Comparison of ENCODE assay signal across 19 mouse cellular contexts in genomic region chr13:80954059-80954645, GRCm38 (mm10).
A peak's percentile ranks its signal among the peaks of the same experiment; 100 is the strongest.
DNase-seq lines count a peak whose midpoint lies in the region; ATAC-seq and TF ChIP-seq lines count a peak whose summit lies in the region.
"Had no signal": no experiment of that assay in that cellular context is flagged by ENCODE, and none has a peak within 500 bp of the region (broad histone marks: within the 10 kb centered on the region; RNA-seq: fewer than 3 reads in every experiment).

No protein-coding gene starts in this region.

- H3K4me2 ChIP-seq in forebrain, embryonic 11.5 days (ENCODE audit: low read depth, low read length, severe bottlenecking) = no peak overlapping the region
- no peak overlapping the region for H3K4me2 ChIP-seq in forebrain, postnatal 0 days (ENCODE audit: low read depth)
- H3K4me2 ChIP-seq in neural tube, embryonic 14.5 days (ENCODE audit: low read depth, low read length) = no peak overlapping the region
- no peak overlapping the region for H3K4me2 ChIP-seq in neural tube, embryonic 15.5 days
- no peak overlapping the region for H3K4me2 ChIP-seq in forebrain, embryonic 13.5 days
- H3K4me2 ChIP-seq: embryonic facial prominence, embryonic 12.5 days; hindbrain, embryonic 13.5 days; intestine, embryonic 15.5 days had no signal

- H3K27me3 ChIP-seq in forebrain, embryonic 11.5 days (ENCODE audit: control insufficient read depth, insufficient read depth, low read length) = no peaks in the 10 kb centered on the region
- H3K27me3 ChIP-seq in forebrain, postnatal 0 days (ENCODE audit: insufficient read depth, low read length) = no peaks in the 10 kb centered on the region
- H3K27me3 ChIP-seq in neural tube, embryonic 14.5 days (ENCODE audit: control insufficient read depth, insufficient read depth, low read length) = no peaks in the 10 kb centered on the region
- no peaks in the 10 kb centered on the region for H3K27me3 ChIP-seq in neural tube, embryonic 15.5 days (replicated peaks)
- H3K27me3 ChIP-seq in forebrain, embryonic 13.5 days = no peaks in the 10 kb centered on the region
- H3K27me3 ChIP-seq in embryonic facial prominence, embryonic 10.5 days (replicated peaks; ENCODE audit: low read depth, poor library complexity, severe bottlenecking) = no peaks in the 10 kb centered on the region
- H3K27me3 ChIP-seq: embryonic facial prominence, embryonic 12.5 days; hindbrain, embryonic 13.5 days; intestine, embryonic 15.5 days had no signal

- 44% methylated on average over 6 of the region's 6 CpGs for WGBS in forebrain, embryonic 11.5 days
- 27% methylated on average over 6 of the region's 6 CpGs for WGBS in forebrain, postnatal 0 days
- 38% methylated on average over 6 of the region's 6 CpGs for WGBS in neural tube, embryonic 14.5 days
- 50% methylated on average over 6 of the region's 6 CpGs for WGBS in neural tube, embryonic 15.5 days
- 25% methylated on average over 6 of the region's 6 CpGs for WGBS in forebrain, embryonic 13.5 days
- WGBS in embryonic facial prominence, embryonic 10.5 days = 73% methylated on average over 6 of the region's 6 CpGs

- no peak for TF ChIP-seq CTCF in forebrain, postnatal 0 days (IDR thresholded peaks at IDR 0.05; ENCODE audit: low read depth)

- peak; percentile 39; the same call in 1 of the 2 replicates for ATAC-seq in forebrain, embryonic 11.5 days (replicated peaks; ENCODE audit: low FRiP score)
- no peak for ATAC-seq in forebrain, postnatal 0 days
- peak; percentile 31; the same call in 1 of the 2 replicates for ATAC-seq in neural tube, embryonic 14.5 days (ENCODE audit: low read depth)
- no peak for ATAC-seq in neural tube, embryonic 15.5 days (ENCODE audit: low FRiP score)
- ATAC-seq in forebrain, embryonic 13.5 days = peak; percentile 50; the same call in 1 of the 2 replicates
- ATAC-seq: intestine, embryonic 15.5 days had no signal

- H3K4me3 ChIP-seq in forebrain, embryonic 11.5 days (ENCODE audit: low read depth, low read length) = no peak overlapping the region
- H3K4me3 ChIP-seq in forebrain, postnatal 0 days (ENCODE audit: low read depth, low read length) = no peak overlapping the region
- no peak overlapping the region for H3K4me3 ChIP-seq in neural tube, embryonic 14.5 days (ENCODE audit: low read depth, low read length)
- H3K4me3 ChIP-seq in neural tube, embryonic 15.5 days (replicated peaks) = no peak overlapping the region
- no peak overlapping the region for H3K4me3 ChIP-seq in forebrain, embryonic 13.5 days
- no peak overlapping the region for H3K4me3 ChIP-seq in embryonic facial prominence, embryonic 10.5 days
- H3K4me3 ChIP-seq: embryonic facial prominence, embryonic 12.5 days; heart, embryonic 10.5 days; hindbrain, embryonic 13.5 days; intestine, embryonic 15.5 days had no signal

- no peaks in the 10 kb centered on the region for H3K4me1 ChIP-seq in forebrain, embryonic 11.5 days (replicated peaks; ENCODE audit: control insufficient read depth, insufficient read depth, low read length)
- H3K4me1 ChIP-seq in forebrain, postnatal 0 days (ENCODE audit: insufficient read depth) = no peaks in the 10 kb centered on the region
- H3K4me1 ChIP-seq in neural tube, embryonic 14.5 days (ENCODE audit: control insufficient read depth, insufficient read depth, low read length) = no peaks in the 10 kb centered on the region
- no peaks in the 10 kb centered on the region for H3K4me1 ChIP-seq in neural tube, embryonic 15.5 days
- H3K4me1 ChIP-seq in forebrain, embryonic 13.5 days = peaks cover 19% of the 10 kb centered on the region
- peaks cover 6% of the 10 kb centered on the region for H3K4me1 ChIP-seq in embryonic facial prominence, embryonic 10.5 days
- H3K4me1 ChIP-seq: embryonic facial prominence, embryonic 12.5 days; heart, embryonic 10.5 days; hindbrain, embryonic 13.5 days had no signal

- no peaks in the 10 kb centered on the region for H3K36me3 ChIP-seq in forebrain, embryonic 11.5 days (ENCODE audit: control insufficient read depth, insufficient read depth, low read length)
- H3K36me3 ChIP-seq in forebrain, postnatal 0 days (ENCODE audit: insufficient read depth) = no peaks in the 10 kb centered on the region
- no peaks in the 10 kb centered on the region for H3K36me3 ChIP-seq in neural tube, embryonic 14.5 days (ENCODE audit: control insufficient read depth, insufficient read depth, low read length)
- no peaks in the 10 kb centered on the region for H3K36me3 ChIP-seq in neural tube, embryonic 15.5 days
- H3K36me3 ChIP-seq in forebrain, embryonic 13.5 days (ENCODE audit: poor library complexity, severe bottlenecking) = no peaks in the 10 kb centered on the region
- no peaks in the 10 kb centered on the region for H3K36me3 ChIP-seq in embryonic facial prominence, embryonic 10.5 days (replicated peaks)
- H3K36me3 ChIP-seq: embryonic facial prominence, embryonic 12.5 days; heart, embryonic 10.5 days; hindbrain, embryonic 13.5 days; intestine, embryonic 15.5 days had no signal

- H3K9ac ChIP-seq in forebrain, embryonic 11.5 days (ENCODE audit: low read length) = no peak overlapping the region
- H3K9ac ChIP-seq in forebrain, postnatal 0 days = no peak overlapping the region
- no peak overlapping the region for H3K9ac ChIP-seq in neural tube, embryonic 14.5 days (replicated peaks; ENCODE audit: low read depth, low read length)
- no peak overlapping the region for H3K9ac ChIP-seq in neural tube, embryonic 15.5 days (replicated peaks)
- H3K9ac ChIP-seq in forebrain, embryonic 13.5 days = 0 out of 2 replicates have a peak overlapping the region, but pooled peaks have one; percentile 26
- H3K9ac ChIP-seq: embryonic facial prominence, embryonic 12.5 days; hindbrain, embryonic 13.5 days; intestine, embryonic 15.5 days had no signal

- no peak overlapping the region for H3K27ac ChIP-seq in forebrain, embryonic 11.5 days (ENCODE audit: low read depth, low read length)
- H3K27ac ChIP-seq in forebrain, postnatal 0 days (ENCODE audit: low read depth, low read length) = no peak overlapping the region
- H3K27ac ChIP-seq in neural tube, embryonic 14.5 days (ENCODE audit: low read depth, low read length) = no peak overlapping the region
- H3K27ac ChIP-seq in neural tube, embryonic 15.5 days (replicated peaks) = no peak overlapping the region
- H3K27ac ChIP-seq in forebrain, embryonic 13.5 days = no peak overlapping the region
- no peak overlapping the region for H3K27ac ChIP-seq in embryonic facial prominence, embryonic 10.5 days (replicated peaks)
- H3K27ac ChIP-seq: embryonic facial prominence, embryonic 12.5 days; heart, embryonic 10.5 days; hindbrain, embryonic 13.5 days; intestine, embryonic 15.5 days had no signal

- H3K9me3 ChIP-seq in forebrain, embryonic 11.5 days (ENCODE audit: control insufficient read depth, low read length) = no peaks in the 10 kb centered on the region
- no peaks in the 10 kb centered on the region for H3K9me3 ChIP-seq in forebrain, postnatal 0 days (ENCODE audit: low read length)
- H3K9me3 ChIP-seq in neural tube, embryonic 14.5 days (ENCODE audit: control insufficient read depth, low read length) = no peaks in the 10 kb centered on the region
- no peaks in the 10 kb centered on the region for H3K9me3 ChIP-seq in neural tube, embryonic 15.5 days (replicated peaks)
- H3K9me3 ChIP-seq in forebrain, embryonic 13.5 days (replicated peaks) = no peaks in the 10 kb centered on the region
- H3K9me3 ChIP-seq in embryonic facial prominence, embryonic 10.5 days = no peaks in the 10 kb centered on the region
- H3K9me3 ChIP-seq: embryonic facial prominence, embryonic 12.5 days; heart, embryonic 10.5 days; hindbrain, embryonic 13.5 days; intestine, embryonic 15.5 days had no signal

- DNase-seq in forebrain, embryonic 11.5 days (ENCODE audit: low spot score) = no peak
- DNase-seq in forebrain, postnatal 0 days = no peak
- DNase-seq in embryonic facial prominence, embryonic 10.5 days (ENCODE audit: low spot score) = no peak
- DNase-seq: adrenal gland, postnatal 25 days; cerebellum, adult 11 months; cerebellum, adult 8-10 months; cerebellum, postnatal 14 days; embryo, embryonic 11 days; heart, adult 18-20 months; heart, postnatal 10 days; heart, postnatal 4 days; kidney, adult 18-20 months had no signal

Comparison
In these comparisons a context has a peak if more than half of its experiments do, and no peak if none do; other contexts are left out.
1. ATAC-seq: peak in forebrain, embryonic 11.5 days (single experiment), neural tube, embryonic 14.5 days (single experiment) and forebrain, embryonic 13.5 days (single experiment); none in forebrain, postnatal 0 days (single experiment) and neural tube, embryonic 15.5 days (single experiment).